Mouse (Mus musculus) myocyte (in vitro differentiated cells): ENCODE data around the gene Bhlhe23. TPM values are rescaled to one million over a fixed set of nuclear protein-coding genes. Genes with fewer than 3 reads are reported as not detected.

Experiments
- H3K27me3 ChIP-seq: one replicate; pipeline ENCODE4 v1.6.1; 2011; ENCODE audit not compliant: control insufficient read depth, insufficient read depth, insufficient read length
- H3K36me3 ChIP-seq: one replicate; pipeline ENCODE4 v1.6.1; 2011; ENCODE audit not compliant: control insufficient read depth, insufficient read depth
- H3K4me2 ChIP-seq: one replicate; pipeline ENCODE4 v1.6.1; 2011; ENCODE audit warnings: low read depth, control low read depth
- H3K4me3 ChIP-seq: one replicate; pipeline ENCODE4 v1.5.1; 2011; ENCODE audit warnings: mild to moderate bottlenecking, control low read depth, moderate library complexity
- H3K79me2 ChIP-seq: one replicate; pipeline ENCODE4 v1.6.1; 2011; ENCODE audit not compliant: control insufficient read depth, insufficient read depth
- H3ac ChIP-seq: one replicate; pipeline ENCODE4 v1.6.1; 2011; ENCODE audit not compliant: control insufficient read depth, insufficient read length
- CEBPB ChIP-seq: IDR thresholded peaks from 2 replicates; pipeline ENCODE4 v1.6.1; 2011; ENCODE audit warnings: mild to moderate bottlenecking, moderate library complexity; ENCODE audit not compliant: poor library complexity, insufficient read depth, severe bottlenecking
- E2F4 ChIP-seq: IDR thresholded peaks from one replicate; pipeline ENCODE4 v1.6.1; 2011; ENCODE audit warnings: mild to moderate bottlenecking, control low read depth, moderate library complexity; ENCODE audit not compliant: insufficient read depth
- MAX ChIP-seq: IDR thresholded peaks from one replicate; pipeline ENCODE4 v1.6.1; 2011; ENCODE audit warnings: low read depth, mild to moderate bottlenecking, control low read depth
- MYOD1 ChIP-seq, 3 experiments: IDR thresholded peaks; one replicate each; pipeline ENCODE4 v1.6.1; 2011; ENCODE audit warnings: control low read depth in 2 of 3, low read depth in 2 of 3, mild to moderate bottlenecking in 2 of 3, moderate library complexity in 1 of 3; ENCODE audit not compliant: insufficient read length in 2 of 3, control insufficient read depth in 1 of 3
- MYOG ChIP-seq, 3 experiments: IDR thresholded peaks; one replicate each; pipeline ENCODE4 v1.6.1; 2011; ENCODE audit warnings: control low read depth in 2 of 3, low read depth in 2 of 3, mild to moderate bottlenecking in 2 of 3; ENCODE audit not compliant: insufficient read length in 2 of 3, control insufficient read depth in 1 of 3, insufficient read depth in 1 of 3
- POLR2A ChIP-seq: IDR thresholded peaks from one replicate; pipeline ENCODE4 v1.6.1; 2011; ENCODE audit warnings: low read depth, mild to moderate bottlenecking, control low read depth, moderate library complexity; ENCODE audit not compliant: insufficient read length
- POLR2AphosphoS2 ChIP-seq: IDR thresholded peaks from one replicate; pipeline ENCODE4 v1.6.1; 2011; ENCODE audit warnings: low read depth, control low read depth; ENCODE audit not compliant: insufficient read length
- REST ChIP-seq: IDR thresholded peaks from one replicate; pipeline ENCODE4 v1.6.1; 2011; ENCODE audit warnings: mild to moderate bottlenecking, control low read depth, moderate library complexity; ENCODE audit not compliant: insufficient read depth, insufficient read length
- SRF ChIP-seq: IDR thresholded peaks from one replicate; pipeline ENCODE4 v1.6.1; 2011; ENCODE audit warnings: low read depth; ENCODE audit not compliant: control insufficient read depth, insufficient read length
- TCF12 ChIP-seq: IDR thresholded peaks from one replicate; pipeline ENCODE4 v1.6.1; 2011; ENCODE audit warnings: mild to moderate bottlenecking, control low read depth; ENCODE audit not compliant: poor library complexity, insufficient read depth, severe bottlenecking
- TCF3 ChIP-seq: IDR thresholded peaks from one replicate; pipeline ENCODE4 v1.6.1; 2011; ENCODE audit warnings: low read depth, control low read depth; ENCODE audit not compliant: insufficient read length
- USF1 ChIP-seq: IDR thresholded peaks from one replicate; pipeline ENCODE4 v1.6.1; 2011; ENCODE audit warnings: low read depth, mild to moderate bottlenecking, control low read depth, moderate library complexity
- polyA plus RNA-seq: library from polyadenylated mRNA; unstranded; fragments of >200 nt; fragmentation: generic; extraction: Trizol; gene quantifications from one replicate; pipeline ENCODE4 v1.2.1, GENCODE M21; 2012; ENCODE audit warnings: missing spikeins

Gene Bhlhe23
- polyA plus RNA-seq, 1 experiment: not detected

- Histone ChIP-seq H3K27me3 (no peaks in the 10 kb centered on the region), H3K79me2 (no peaks in the 10 kb centered on the region), H3K4me2 (no peak overlapping the region), H3K36me3 (no peaks in the 10 kb centered on the region), H3ac (no peak overlapping the region), H3K4me3 (no peak overlapping the region)
- TF ChIP-seq REST (no peak), CEBPB (no peak), SRF (no peak)
Observed at GRCm38 (mm10) chr2:180748904-180749303, 27.8 kb downstream of the Bhlhe23 start.

GRCm38 (mm10) chr2:180746569-180747192, 30.0 kb downstream of the Bhlhe23 start:
- TF ChIP-seq MAX: no peak
- TF ChIP-seq CEBPB: no peak
- no peak overlapping the region for H3K4me2 ChIP-seq
- H3K79me2 ChIP-seq: no peaks in the 10 kb centered on the region
- no peaks in the 10 kb centered on the region for H3K27me3 ChIP-seq
- no peaks in the 10 kb centered on the region for H3K36me3 ChIP-seq
- H3K4me3 ChIP-seq: no peak overlapping the region
- H3ac ChIP-seq: no peak overlapping the region

DNA sequence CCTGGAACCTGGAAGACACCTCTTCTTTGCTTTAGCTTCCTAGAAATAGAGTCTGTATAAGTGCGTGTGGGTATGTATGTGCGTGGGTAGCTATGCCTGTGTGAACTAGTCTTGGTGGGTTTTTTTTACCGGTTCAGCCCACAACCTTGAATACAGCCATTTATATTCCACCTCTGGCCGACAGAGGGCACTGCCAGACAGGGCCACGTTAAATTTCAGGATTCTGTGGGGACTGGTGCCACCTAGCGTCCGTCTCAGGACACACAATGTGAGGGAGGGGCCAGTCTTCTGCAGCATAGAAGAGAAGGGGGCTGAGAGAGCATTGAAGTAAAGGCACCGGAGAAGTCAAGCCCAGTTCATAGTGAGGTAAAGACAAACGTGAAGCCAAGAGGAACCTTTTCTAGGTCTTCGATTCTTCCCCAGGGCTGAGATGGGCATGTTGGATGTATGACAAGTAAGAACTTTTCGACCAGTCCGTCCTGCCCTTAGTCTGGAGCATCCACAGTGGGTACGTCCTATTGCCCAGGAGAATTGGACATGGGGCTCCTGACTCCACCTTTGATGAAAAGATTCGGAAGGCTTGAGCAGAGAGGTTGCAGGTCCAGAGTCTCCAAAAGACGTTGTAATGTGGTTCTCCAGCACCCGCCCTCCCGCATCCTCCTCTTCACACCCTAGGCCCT, 31.3 kb downstream of the Bhlhe23 start:
- no peaks in the 10 kb centered on the region for H3K36me3 ChIP-seq
- no peak overlapping the region for H3K4me2 ChIP-seq
- no peak for TF ChIP-seq CEBPB
- TF ChIP-seq REST: no peak
- TF ChIP-seq MYOD1 (IDR thresholded peaks at IDR 0.05; ENCODE audit: control insufficient read depth in 1 of 3, insufficient read length in 2 of 3, low read depth in 2 of 3): no peak
- no peak for TF ChIP-seq TCF12
- no peak for TF ChIP-seq MYOG (IDR thresholded peaks at IDR 0.05; ENCODE audit: control insufficient read depth in 1 of 3, insufficient read depth in 1 of 3, insufficient read length in 2 of 3, low read depth in 2 of 3)
- no peak for TF ChIP-seq MAX
- TF ChIP-seq POLR2AphosphoS2: no peak
- no peak for TF ChIP-seq USF1
- no peak for TF ChIP-seq SRF
- no peak for TF ChIP-seq TCF3
- no peak for TF ChIP-seq POLR2A
- TF ChIP-seq E2F4: no peak
- H3K79me2 ChIP-seq: no peaks in the 10 kb centered on the region
- peaks cover 11% of the 10 kb centered on the region for H3K27me3 ChIP-seq
- H3K4me3 ChIP-seq: no peak overlapping the region
- H3ac ChIP-seq: no peak overlapping the region

- H3K79me2 ChIP-seq: no peaks in the 10 kb centered on the region
- no peaks in the 10 kb centered on the region for H3K36me3 ChIP-seq
- TF ChIP-seq MYOD1 (IDR thresholded peaks at IDR 0.05; ENCODE audit: control insufficient read depth in 1 of 3, insufficient read length in 2 of 3, low read depth in 2 of 3) (no peak), USF1 (no peak), SRF (no peak)
- no peak overlapping the region for H3K4me3 ChIP-seq
- H3K27me3 ChIP-seq: peaks cover 22% of the 10 kb centered on the region
- no peak overlapping the region for H3ac ChIP-seq
- H3K4me2 ChIP-seq: no peak overlapping the region
Observed at GRCm38 (mm10) chr2:180743321-180743720, 33.4 kb downstream of the Bhlhe23 start.

- peaks cover 22% of the 10 kb centered on the region for H3K27me3 ChIP-seq
- no peak overlapping the region for H3ac ChIP-seq
- H3K4me2 ChIP-seq: no peak overlapping the region
- H3K4me3 ChIP-seq: no peak overlapping the region
- no peaks in the 10 kb centered on the region for H3K36me3 ChIP-seq
- no peak for TF ChIP-seq MYOD1 (IDR thresholded peaks at IDR 0.05; ENCODE audit: control insufficient read depth in 1 of 3, insufficient read length in 2 of 3, low read depth in 2 of 3)
- no peak for TF ChIP-seq USF1
- no peak for TF ChIP-seq SRF
- TF ChIP-seq E2F4: no peak
- TF ChIP-seq REST: no peak
- no peak for TF ChIP-seq POLR2A
- no peak for TF ChIP-seq CEBPB
- TF ChIP-seq POLR2AphosphoS2: no peak
- no peak for TF ChIP-seq TCF3
- no peak for TF ChIP-seq TCF12
- no peaks in the 10 kb centered on the region for H3K79me2 ChIP-seq
Observed at GRCm38 (mm10) chr2:180742820-180743219, 33.9 kb downstream of the Bhlhe23 start.
